Mouse (Mus musculus) Muller cell, postnatal 12 days (primary cell): ENCODE measurements around the gene 2900026A02Rik.

Experiments
- DNase-seq: peaks from one replicate; pipeline ENCODE4 v3.0.0-alpha.2; 2015; ENCODE audit errors: inconsistent ontology term

Gene 2900026A02Rik

DNA sequence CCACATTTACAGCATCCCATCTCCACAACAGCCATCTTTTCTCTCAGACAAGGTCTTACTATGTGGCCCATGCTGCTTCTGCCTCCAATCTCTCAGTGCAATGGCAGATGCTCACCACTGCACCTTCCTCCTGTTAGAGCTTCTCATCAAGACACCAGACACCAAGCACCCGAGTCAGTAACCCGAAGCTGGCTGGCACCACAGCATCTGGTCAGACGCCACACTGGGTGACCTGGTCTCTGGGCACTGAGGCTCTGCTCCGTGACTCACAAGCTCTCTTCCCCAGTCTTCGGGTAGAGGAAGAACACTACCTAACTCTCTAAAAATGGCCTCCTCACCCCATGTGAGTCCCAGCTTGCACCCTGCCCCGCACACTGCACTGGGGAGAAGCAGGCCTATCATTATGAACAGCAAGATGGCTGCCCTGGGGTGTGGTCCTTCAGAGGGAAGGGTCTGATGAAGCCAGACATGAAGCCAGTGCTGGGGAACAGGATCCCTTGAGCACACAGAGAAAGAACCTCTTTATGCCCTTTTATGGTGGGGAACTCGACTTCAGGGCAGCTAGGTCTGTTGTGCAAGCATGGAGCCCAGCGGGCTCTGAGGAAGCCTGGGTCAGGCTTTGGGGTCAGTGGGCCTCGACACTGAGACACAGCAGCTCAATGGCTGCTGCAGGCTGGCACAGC is 70.0 kb downstream of the 2900026A02Rik start:
- no peak for DNase-seq

DNA sequence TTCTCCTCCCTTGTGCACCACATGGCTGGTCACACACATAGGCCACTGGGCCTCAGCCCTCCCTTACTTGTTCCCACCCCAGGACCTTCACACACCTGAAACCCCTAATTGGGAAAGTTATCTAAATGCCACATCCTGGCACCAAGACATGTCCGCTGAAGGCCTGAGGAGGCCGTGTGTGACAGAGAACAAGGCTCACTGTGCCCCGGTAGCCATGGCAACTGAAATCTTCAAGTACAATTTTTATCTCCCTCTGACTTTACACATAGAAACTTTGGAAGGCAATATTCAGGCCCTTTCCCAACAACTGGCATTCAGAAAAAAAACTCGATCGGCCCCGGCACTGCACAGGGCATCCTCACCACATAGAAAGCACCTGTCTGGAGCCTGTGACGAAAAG is 72.0 kb downstream of the 2900026A02Rik start:
- no peak for DNase-seq

DNA sequence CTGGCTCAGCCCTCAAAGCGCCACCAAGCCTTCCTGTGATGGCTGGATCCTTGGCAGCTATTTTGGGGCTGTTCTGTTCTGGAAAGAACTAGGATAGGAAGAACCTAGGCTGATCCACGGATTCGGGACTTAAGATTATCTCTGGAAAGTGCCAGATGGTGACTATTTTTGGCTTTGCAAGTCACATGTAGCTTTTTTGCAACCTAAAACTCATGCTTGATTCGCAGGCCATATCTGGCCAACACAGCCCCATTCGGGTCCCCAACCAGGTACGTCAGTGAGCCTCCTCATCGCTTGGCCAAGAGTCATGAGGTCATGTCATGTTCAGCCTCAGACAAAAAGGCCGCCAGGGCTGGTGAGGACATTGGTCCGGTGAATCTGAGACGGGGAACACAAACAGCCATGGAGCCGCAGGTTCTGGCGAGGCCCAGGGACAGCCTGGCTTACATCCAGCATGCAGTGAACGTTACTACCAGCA is 73.0 kb downstream of the 2900026A02Rik start:
- no peak for DNase-seq

DNA sequence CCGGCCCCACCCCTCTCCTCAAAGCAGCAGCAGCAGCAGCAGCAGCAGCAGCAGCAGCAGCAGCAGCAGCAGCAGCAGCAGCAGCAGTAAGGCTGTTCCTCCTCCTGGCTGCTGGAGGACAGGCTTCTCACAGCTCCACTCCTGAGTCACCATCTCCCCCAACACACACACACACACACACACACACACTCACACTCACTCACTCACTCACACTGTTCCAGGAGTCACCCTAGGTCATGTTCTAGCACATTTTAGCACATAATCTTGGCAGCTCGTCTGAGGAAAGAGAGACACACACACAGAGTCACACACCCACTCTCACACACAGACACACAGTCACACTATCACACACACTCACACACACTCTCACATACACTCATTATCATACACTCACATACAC is 74.4 kb downstream of the 2900026A02Rik start:
- DNase-seq, result no peak

DNA sequence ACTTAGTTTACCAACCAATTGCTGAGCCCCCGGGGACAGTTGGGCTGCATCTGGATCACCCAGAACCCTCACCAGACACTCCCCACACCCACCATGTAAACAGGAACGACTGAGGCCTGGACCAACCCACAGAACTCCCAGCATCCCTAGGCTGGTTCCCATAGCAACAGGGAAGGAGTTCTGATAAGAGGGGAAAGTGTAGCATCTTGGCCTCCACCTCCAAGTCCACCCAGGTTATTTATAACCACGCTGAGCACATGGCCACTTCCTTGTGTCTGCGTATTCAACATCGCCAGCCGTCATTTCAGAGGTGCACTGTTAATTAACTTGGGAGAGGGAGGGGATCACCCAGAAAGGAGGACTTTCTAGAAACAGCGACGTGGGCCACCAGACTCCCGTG is 75.9 kb downstream of the 2900026A02Rik start:
- no peak for DNase-seq

DNA sequence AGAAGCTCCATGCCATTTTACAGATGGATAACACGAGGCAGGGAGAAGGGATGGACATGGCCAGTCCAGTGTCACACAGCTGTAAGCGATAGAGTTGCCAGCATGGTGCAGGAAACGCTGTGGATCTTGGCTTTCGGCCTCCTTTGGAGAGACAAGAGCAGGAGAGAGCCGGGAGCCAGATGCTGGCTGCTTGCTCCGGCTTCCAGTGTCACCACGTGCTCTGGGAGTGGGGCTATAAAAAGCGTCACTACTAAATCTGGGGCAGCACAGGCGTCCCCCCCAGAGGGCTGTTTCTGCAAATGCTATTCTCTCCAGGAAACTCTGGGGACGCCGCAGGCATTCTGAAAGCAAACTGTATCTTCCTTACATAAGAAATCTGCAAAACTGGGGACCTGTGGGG is 78.5 kb downstream of the 2900026A02Rik start:
- DNase-seq, result no peak

DNA sequence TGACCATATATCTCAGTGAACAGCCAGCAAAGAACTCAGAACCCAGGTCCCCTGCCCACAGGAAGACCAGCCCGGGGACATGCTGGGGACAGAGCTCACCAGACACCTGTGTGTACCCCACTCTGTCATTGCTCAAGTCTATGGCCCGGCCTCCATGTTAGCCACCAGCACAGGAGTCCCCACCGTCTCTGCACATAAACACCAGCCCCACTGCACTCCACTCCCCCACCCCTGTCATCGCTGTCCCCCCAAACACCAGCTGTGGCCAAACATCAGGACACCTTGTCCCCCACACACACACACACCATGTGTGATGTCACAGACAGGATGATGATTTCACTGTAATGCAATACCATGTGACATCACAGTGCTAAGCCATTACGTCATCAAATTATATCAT is 79.0 kb downstream of the 2900026A02Rik start:
- DNase-seq, result no peak

DNA sequence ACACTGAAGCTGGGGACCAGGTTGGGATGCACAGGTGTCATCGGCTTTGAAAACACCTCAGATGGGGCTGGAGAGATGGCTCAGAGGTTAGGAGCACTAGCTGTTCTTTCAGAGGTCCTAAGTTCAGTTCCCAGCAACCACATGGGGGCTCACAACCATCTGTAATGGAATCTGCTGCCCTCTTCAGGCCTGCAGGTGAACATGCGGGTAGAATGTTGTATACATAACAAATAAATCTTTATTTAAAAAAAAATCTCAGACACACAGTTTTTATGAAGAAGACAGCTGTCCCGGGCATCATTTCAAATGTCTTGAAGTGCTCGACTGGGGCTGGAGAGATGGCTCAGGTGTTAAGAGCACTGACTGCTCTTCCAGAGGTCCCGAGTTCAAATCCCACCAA is 80.2 kb downstream of the 2900026A02Rik start:
- no peak for DNase-seq

DNA sequence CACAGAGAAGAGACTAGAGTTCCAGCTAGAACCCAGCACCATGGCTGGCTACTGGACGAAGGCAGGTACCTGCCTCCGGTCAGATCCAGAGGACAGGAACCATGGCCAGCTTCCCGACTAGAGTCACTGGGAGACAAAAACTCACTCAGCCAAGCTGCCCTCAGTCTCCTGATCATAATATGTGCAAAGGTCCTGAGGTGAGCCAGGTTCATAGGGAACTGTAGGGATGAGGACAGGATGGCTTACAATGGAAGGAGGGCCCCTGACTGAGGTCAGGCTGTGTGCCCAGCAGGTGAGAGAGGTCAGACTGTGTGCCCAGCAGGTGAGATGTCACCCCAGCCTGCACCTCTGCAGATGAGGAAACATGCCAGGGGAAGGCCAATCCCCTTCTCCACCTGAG is 81.0 kb downstream of the 2900026A02Rik start:
- no peak for DNase-seq

DNA sequence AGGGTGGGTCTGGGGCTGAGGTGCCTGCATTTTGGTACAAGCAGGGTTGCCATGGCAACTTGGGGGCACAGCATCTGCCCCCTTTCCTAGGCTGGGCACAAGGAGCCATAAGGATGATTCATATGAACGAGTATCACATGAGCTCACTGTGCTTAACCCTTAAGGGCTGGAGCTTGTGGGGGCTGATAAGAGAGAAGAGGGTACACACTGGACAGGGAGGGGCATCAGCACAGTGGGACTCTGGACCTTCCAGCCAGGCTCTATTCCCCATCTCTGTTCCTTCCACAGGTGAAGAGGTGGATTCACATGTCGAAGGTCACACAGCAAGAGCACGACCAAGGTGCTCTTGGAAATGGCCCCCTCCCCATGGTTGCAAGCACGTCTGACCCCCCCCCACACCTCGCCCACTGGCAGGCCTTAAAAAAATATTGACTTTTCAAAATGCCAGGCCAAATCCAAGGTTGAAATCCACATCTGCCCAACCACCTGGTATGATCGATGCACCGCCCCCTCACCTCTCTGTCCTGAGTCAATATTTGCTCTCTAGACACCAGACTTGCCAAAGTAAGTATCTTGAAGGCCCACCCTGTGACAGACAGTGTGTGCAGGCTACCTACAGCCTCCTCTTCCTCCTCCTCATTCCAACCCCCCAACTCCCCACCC is 81.8 kb downstream of the 2900026A02Rik start:
- no peak for DNase-seq

DNA sequence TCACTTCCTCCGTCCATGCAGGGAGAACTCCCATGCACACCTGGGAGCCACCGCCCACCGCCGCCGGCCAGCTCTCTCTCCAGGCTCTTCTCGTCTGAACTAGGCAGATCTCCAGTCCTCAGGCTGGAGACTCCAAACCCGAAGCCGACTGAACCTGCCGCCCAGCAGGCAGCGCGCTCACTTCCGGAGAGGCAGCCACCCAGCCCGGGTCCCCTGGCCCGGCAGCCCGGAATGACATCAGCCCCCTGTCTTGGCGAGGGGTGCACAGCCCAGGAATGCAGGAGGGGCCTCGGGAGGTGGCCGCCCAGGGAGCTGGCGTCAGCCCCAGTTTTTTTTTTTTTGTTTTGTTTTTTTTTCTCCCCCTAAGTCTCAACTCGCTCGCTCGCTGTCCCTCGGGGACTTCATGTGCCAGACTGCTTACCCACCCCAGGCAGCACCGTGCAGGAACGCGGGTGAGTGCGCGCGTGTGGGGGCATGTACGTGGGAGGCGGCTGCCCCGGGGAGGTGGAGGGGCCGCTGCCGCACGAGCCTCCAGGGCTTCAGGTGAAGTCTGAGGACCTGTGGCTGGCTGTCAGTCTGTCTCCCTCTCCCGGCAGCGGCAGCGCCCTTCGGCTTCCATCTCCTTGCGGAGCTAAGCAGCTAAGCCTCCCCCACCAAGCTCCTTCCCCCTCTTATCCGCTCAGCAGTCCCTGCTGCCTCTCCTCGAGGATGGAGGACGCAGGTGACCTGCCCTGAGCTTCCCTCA is 82.5 kb downstream of the 2900026A02Rik start:
- DNase-seq, result peak; percentile 91

DNA sequence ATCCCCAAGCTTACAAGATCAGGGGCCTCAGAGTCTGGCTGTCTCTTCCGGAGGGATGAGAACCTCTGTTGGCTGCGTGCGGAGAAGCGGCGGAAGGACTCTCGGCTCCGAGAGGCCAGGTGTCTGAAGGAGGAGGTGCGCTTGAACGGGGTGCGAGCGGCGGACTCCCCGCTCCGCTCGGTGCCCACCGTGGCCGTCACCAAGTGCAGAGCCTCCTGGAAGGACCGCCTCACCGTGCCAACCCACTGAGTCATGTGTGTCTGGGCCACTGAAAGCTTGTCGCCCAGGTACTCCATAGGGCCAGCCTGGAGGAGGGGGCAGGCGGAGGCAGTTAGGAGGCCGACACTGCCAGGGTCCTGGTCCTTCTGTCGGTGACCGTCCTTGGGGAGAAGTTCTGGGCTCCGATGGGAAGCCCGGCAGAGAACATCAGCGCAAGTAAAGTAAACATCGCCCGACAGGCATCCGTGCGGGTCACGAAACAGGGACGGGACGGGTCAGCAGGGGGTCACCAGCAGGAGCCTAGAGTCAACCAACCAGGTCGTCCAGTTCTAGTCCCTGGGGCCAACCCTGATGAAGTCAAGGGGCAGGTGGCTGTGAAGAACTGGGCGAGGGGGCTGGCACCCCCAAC is 83.2 kb downstream of the 2900026A02Rik start:
- peak; percentile 56 for DNase-seq

DNA sequence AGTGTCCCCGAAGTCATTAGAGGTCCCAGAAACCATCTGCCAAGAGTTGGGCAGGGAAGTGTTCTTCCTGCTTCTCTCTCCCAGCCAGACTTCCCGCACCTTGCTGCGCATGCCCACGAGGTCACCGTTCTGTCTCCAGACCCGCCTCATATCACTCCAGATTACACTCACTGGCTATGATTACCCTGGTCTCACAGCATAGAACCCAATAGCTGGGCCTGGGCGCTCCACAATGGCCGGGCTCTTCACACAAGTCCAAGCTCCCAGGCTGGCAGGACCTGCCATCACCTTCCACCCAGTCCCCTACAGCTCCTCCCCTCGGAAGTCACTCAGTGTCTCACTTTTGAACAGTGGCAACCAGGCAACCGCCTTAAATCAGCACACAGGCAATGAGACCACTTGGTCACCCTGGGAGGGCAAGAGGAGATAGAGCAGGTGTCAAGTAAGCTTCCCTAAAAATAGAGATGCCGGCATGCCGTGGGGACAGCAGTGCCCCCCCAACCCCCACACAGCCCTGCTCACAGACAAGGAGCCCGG is 84.0 kb downstream of the 2900026A02Rik start:
- peak; percentile 76 for DNase-seq

DNA sequence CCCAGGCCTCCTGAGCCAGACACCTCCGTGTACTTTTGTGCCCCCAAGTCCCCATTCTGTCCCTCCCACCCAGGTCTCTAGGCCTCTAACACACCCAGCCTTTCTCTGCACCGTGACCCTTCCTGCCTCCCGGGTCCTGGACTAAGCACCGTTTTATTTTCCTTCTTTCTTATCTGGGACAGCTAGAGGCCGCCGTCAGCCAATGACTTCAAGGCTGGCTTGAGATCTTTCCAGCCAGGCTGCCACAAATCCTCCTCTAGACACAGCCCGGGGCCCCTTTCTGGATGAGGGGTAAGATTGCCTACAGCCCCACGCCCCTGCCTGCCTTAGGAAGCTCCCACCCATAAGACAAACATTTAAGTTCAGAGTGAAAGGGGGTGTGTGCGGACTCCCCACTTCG is 85.5 kb downstream of the 2900026A02Rik start:
- no peak for DNase-seq

DNA sequence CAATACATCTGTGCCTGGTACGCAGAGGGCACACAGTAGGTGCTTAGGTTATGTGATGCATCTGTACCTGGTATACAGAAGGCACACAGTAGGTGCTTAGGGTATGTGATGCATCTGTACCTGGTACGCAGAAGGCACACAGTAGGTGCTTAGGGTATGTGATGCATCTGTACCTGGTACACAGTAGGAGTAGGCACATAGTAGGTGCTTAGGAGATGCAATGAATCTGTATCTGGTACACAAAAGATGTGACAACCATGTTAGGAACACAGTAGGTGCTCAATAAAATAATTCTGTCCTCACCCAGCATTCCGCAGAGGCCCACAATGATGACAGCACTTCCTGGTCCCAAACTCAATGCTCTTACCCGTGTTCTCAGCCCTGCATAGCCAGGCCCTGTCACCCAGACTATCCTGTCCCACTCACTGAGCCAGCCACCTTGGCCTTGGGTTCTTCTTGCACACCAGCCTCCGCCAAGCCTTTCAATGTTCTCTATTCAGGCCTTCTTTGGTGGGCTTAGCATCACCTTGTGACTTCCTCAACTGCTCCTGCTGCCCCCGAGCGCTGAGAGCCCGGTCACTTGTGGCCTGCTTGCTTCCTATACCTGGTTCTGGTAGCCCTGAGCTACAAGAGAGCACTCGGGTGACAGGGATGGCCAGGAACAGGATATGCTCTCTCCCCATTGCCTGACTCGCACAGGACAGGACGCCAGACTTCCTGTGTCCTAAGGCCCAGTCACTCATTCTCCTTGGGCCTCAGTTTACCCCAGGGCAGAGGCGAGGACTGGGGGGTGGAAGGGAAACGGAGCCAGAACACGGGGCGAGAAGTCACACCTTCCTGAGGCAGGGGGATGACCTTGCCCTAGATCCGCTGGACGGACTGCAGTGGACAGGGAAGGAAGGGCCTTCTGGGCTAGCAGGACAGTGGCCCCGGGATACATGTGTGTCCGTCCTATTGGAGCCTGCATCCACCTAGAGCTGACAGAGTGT is 87.0 kb downstream of the 2900026A02Rik start:
- no peak for DNase-seq

DNA sequence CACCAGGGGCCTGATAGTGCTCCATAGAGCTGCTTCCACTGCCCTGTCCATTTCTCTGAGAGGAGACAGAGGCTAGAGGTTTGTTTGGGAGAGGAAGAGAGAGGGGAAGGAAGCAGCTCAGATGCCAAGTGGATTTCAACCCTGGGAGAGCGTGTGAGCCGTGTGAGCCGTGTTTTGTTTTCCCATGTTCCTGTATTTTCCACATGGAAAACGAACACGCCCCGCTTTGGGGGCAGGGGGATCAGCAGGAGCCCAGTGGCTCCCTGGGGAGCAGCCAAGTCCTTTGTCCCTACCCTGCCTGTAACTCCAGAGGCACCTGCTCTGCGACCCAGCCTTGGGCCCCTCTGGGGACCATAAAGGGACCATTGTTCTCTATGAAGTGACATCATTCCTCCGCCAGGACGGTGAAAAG is 88.0 kb downstream of the 2900026A02Rik start:
- DNase-seq, result peak; percentile 91

DNA sequence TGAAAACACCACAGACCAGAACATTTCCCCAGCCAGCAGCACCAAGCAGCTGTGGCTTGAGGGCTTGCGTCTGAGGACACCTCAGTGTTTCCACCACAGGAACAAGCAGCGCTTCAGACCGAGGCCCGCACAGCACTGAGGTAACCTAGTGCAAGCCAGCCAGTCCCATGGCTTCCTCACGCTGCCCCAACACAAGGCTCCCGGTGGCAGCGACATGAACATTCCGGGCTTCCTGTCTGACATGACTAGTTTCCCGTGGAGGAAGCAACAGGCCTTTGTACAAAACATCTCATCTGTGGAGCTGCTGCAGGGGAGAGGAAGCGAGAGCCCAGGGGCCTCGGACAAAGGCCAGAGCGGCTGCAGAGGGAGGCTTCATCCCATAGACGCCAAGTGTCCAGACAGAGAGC is 88.4 kb downstream of the 2900026A02Rik start:
- peak; percentile 84 for DNase-seq

DNA sequence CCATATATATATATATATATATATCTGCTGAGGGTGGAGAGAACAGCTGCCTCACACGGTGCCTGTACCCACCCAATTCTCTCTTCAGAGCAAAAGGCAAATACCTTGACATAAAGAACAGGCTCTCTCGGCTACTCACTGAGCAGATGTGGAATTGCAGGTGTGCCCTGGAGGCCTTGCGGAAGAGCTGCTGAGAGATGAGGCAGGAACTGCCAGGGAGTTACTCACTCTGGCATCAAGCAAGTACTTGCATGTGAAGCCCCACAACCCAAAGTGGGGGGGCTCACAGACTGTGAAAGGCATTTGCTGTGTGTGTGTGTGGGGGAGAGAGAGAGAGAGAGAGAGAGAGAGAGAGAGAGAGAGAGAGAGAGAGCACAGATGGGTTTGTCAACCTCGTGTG is 92.6 kb downstream of the 2900026A02Rik start:
- DNase-seq, result no peak

DNA sequence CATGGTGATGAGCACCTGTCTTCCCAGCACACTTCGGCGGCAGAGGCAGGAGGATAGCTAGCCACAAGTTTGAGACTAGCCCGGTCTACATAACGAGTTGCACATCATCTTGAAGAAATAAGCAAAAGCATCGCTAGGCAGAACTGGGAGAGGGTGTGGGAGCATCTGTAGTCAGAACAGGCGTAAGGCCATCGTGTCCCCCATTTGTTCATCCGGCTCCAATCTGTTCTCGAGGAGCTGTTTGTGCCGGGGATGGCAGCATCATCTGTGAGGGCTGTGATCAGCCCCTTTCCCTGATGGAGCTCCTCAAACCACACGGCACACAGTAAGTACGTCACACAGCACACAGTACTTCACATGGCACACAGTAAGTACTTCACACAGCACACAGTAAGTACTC is 94.6 kb downstream of the 2900026A02Rik start:
- no peak for DNase-seq

DNA sequence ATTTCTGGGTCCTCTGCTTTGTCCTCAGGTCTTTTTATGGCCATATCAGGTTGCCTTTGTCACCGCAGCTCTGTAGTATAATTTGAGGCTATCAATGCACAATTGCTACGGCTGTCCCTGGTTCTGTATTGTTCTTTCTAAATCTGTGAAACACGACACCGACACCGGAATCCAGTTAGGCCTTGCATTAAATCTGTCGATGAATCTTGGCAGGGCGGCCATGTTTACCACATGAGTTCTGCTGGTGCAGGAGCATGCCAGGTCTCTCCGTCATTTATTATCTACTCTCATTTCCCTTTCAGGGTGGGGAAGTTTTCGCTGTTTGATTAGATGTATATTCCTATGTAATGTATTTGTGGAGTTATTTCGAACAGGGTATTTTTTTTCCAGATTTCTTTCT is 97.3 kb downstream of the 2900026A02Rik start:
- DNase-seq, result no peak
